Mouse (Mus musculus) midbrain, embryonic 14.5 days (tissue): ENCODE measurements around the gene Dennd1a. TPM values are rescaled to one million over a fixed set of nuclear protein-coding genes. Genes with fewer than 3 reads are reported as not detected.
"Not testable (repeated sequence)": the region's sequence is repeated elsewhere in the genome, so short reads cannot be mapped to it uniquely, and the experiment has no call there.

Experiments used
- ATAC-seq: fragments of 200-750 bp; cut with Nextera tagmentation; 2 replicates; pipeline ENCODE4 v1.8.0; 2017; ENCODE audit warnings: moderate number of reproducible peaks, moderate library complexity; ENCODE audit not compliant: low FRiP score, low TSS enrichment
- DNase-seq: peaks from one replicate; pipeline ENCODE4 v3.0.0-alpha.2; 2015
- H3K27ac ChIP-seq: fragments of 300-500 bp; sonication (generic); replicated peaks from 2 replicates; pipeline ENCODE4 v1.5.1; 2014; ENCODE audit warnings: mild to moderate bottlenecking, low read depth, low read length, moderate library complexity
- H3K27me3 ChIP-seq: fragments of 300-500 bp; sonication (generic); 2 replicates; pipeline ENCODE4 v1.6.1; 2014; ENCODE audit warnings: low read length, control low read depth, mixed read lengths; ENCODE audit not compliant: control insufficient read depth, insufficient read depth
- H3K36me3 ChIP-seq: fragments of 300-500 bp; sonication (generic); 2 replicates; pipeline ENCODE4 v1.6.1; 2014; ENCODE audit warnings: low read length, control low read depth; ENCODE audit not compliant: control insufficient read depth, insufficient read depth
- H3K4me1 ChIP-seq: fragments of 300-500 bp; sonication (generic); 2 replicates; pipeline ENCODE4 v1.6.1; 2014; ENCODE audit warnings: mild to moderate bottlenecking, antibody characterized with exemption, low read length, control low read depth; ENCODE audit not compliant: control insufficient read depth, insufficient read depth
- H3K4me2 ChIP-seq: fragments of 300-500 bp; sonication (generic); 2 replicates; pipeline ENCODE4 v1.6.1; 2014; ENCODE audit warnings: mild to moderate bottlenecking, low read length, moderate library complexity
- H3K4me3 ChIP-seq: fragments of 300-500 bp; sonication (generic); replicated peaks from 2 replicates; pipeline ENCODE4 v1.5.1; 2014; ENCODE audit warnings: low read depth, low read length
- H3K9ac ChIP-seq: fragments of 300-500 bp; sonication (generic); replicated peaks from 2 replicates; pipeline ENCODE4 v1.6.1; 2014; ENCODE audit warnings: mild to moderate bottlenecking, low read length, moderate library complexity
- H3K9me3 ChIP-seq: fragments of 300-500 bp; sonication (generic); 2 replicates; pipeline ENCODE4 v1.6.1; 2016; ENCODE audit warnings: low read length, control low read depth, mixed read lengths; ENCODE audit not compliant: control insufficient read depth
- WGBS: fragments of 180-500 bp; shearing (Covaris S2); extraction: QIAGEN DNeasy Blood & Tissue Kit; methylation state at CpG from one replicate; pipeline ENCODE4 v1.1.7; 2014; 5-methylcytosine and 5-hydroxymethylcytosine counted together
- polyA plus RNA-seq: library from polyadenylated mRNA; unstranded; fragments of >200 nt; fragmentation: Nextera tagmentation; extraction: Ambion mirVana; gene quantifications from 2 replicates; pipeline ENCODE4 v1.2.1, GENCODE M21; 2014

The Dennd1a gene
- polyA plus RNA-seq, 1 experiment from 2014 or later: 16.6 TPM

DNA sequence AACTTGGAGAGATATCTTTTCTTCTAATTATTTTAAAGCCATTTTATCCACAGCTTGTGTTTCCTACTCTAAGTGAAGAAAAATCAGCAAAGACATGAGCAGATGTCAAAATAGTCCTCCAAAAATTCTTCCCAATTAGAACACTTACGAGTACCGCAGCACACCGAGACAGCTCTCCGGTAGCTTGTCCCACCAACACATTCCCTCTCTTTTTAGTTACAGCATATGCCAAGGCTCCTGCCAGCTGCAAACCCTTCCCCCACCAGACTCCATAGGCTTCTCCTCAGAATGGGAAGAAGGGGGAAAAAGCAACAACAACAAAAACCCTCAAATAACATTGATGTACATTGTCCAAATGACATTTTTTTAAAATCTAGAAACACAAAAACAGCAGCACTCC is 322.7 kb downstream of the Dennd1a start:
- DNase-seq: no peak
- WGBS: 89% methylated on average over 4 of the region's 4 CpGs
- H3K27ac ChIP-seq: no peak overlapping the region
- H3K9ac ChIP-seq: no peak overlapping the region
- no peaks in the 10 kb centered on the region for H3K27me3 ChIP-seq
- H3K9me3 ChIP-seq: no peaks in the 10 kb centered on the region
- no peak overlapping the region for H3K4me3 ChIP-seq
- 0 out of 2 replicates have a peak, but pooled peaks cover 4% of the 10 kb centered on the region for H3K4me1 ChIP-seq
- ATAC-seq: no peak
- no peak overlapping the region for H3K4me2 ChIP-seq
- peaks cover 4% of the 10 kb centered on the region; the same call in 1 of the 2 replicates for H3K36me3 ChIP-seq

DNA sequence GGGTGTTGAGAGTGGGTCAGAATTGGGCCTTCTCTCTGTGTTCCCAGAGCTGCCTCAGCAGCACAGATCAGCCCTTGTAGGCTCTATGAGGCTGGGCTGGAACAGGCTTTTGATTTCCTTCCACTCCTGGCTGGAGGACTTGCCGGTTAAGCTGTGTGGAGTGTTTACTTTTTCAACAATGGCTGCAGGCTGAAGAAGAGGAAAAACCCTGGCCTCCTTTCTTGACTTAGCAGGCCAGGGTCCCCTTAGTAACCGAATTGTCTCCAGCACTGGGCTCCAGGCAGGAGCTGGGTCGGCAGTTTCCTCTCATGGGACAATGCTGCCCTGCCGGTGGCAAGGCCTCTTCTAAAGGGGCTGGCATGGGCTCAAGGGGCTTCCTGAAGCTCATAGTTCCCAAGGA is 323.8 kb downstream of the Dennd1a start:
- Histone ChIP-seq H3K27me3 (no peaks in the 10 kb centered on the region), H3K4me1 (0 out of 2 replicates have a peak, but pooled peaks cover 4% of the 10 kb centered on the region), H3K27ac (no peak overlapping the region), H3K9ac (no peak overlapping the region), H3K9me3 (no peaks in the 10 kb centered on the region), H3K36me3 (peaks cover 4% of the 10 kb centered on the region; the same call in 1 of the 2 replicates), H3K4me3 (no peak overlapping the region), H3K4me2 (no peak overlapping the region)
- ATAC-seq: no peak
- WGBS: 20% methylated on average over 4 of the region's 4 CpGs
- peak; percentile 34 for DNase-seq

DNA sequence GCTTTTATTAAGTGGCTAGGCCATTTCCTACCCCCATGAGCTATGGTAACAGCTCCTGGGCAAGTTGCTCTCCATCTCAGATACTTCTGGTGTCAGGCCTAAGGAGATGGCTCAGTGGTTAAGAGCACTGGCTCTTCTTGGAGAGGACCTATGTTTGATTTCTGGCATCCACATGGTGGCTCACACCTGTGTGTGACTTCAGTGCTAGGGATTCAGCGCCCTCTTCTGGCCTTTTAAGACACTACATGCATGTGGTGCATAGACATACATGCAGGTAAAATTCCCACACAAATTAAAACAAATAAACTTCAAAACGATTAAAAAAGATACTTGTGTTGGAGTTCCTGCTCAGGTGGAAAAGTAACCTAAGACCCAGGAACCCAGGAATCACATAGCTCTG is 338.8 kb downstream of the Dennd1a start:
- DNase-seq: no peak
- 31% methylated on average over 2 of the region's 2 CpGs for WGBS

DNA sequence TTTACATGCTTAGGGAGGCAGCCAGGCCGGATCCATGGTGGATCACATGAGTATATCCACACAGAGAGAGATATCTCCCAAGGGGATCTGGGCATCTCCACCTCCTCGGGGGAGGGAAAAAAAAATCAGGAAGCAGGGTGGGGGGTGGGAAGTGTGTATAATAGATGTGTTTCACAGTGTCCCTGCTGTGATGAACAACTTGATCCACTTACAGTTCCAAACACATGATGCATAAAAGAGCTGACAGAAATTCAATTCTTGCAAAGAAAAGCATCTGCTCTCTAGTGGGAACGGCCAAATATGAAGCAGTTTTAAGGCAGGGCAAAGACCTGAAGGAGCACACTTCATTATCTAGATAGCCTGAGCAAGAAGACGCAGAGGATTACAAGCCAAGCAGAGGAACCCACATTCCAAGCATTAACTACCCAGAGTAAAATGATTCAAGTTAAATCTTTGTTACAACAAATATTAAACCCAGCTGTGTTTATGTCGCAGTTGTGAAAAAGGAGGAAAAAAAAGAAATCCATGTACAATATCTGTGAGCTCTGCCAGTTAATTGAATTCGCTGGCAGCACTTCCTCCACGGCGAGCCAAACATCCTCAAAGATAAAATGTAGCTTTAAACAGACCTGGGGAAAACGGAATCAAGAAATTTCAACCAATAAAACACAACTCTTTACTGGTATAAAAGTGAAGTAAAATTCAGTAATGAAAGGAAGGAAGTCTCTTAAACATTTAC is 341.4 kb downstream of the Dennd1a start:
- Histone ChIP-seq H3K27me3 (no peaks in the 10 kb centered on the region), H3K4me2 (no peak overlapping the region), H3K27ac (0 out of 2 replicates have a peak overlapping the region, but pooled peaks have one; percentile 5), H3K36me3 (no peaks in the 10 kb centered on the region), H3K4me3 (no peak overlapping the region), H3K4me1 (peaks cover 10% of the 10 kb centered on the region), H3K9ac (no peak overlapping the region), H3K9me3 (no peaks in the 10 kb centered on the region)
- DNase-seq: no peak
- ATAC-seq: no peak
- 45% methylated on average over 9 of the region's 9 CpGs for WGBS

More for the DNA sequence above, 338.8 kb downstream of the Dennd1a start:
- Histone ChIP-seq H3K4me2 (no peak overlapping the region), H3K4me3 (no peak overlapping the region), H3K27me3 (no peaks in the 10 kb centered on the region), H3K36me3 (no peaks in the 10 kb centered on the region; the same call in 1 of the 2 replicates), H3K9ac (no peak overlapping the region), H3K9me3 (no peaks in the 10 kb centered on the region), H3K27ac (no peak overlapping the region), H3K4me1 (peaks cover 10% of the 10 kb centered on the region)
- no peak for ATAC-seq

DNA sequence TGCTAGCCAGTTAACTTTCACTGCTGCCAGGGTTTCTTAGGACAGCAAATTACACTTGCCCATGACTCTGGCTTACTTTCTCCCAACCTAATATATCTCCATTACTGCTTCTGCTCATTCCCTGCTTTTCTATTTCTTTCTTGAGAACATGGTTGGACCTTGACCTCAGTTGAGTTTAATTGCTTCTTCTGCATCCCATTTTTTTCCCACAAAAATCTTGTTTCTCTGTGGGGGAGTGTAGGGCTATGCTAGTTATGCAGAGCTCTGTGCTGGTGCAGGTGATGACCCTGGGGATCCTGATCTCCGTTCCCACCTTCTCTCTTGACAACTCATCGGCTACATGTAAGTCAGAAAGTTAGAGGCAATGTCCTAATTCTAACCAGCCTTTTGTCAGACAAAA is 344.3 kb downstream of the Dennd1a start:
- ATAC-seq (no peak), DNase-seq (no peak)
- no peak overlapping the region for H3K27ac ChIP-seq
- WGBS: 81% methylated on average over 2 of the region's 2 CpGs
- H3K4me2 ChIP-seq: no peak overlapping the region
- H3K9ac ChIP-seq: no peak overlapping the region
- H3K36me3 ChIP-seq: no peaks in the 10 kb centered on the region
- no peaks in the 10 kb centered on the region for H3K9me3 ChIP-seq
- peaks cover 10% of the 10 kb centered on the region for H3K4me1 ChIP-seq
- no peaks in the 10 kb centered on the region for H3K27me3 ChIP-seq
- no peak overlapping the region for H3K4me3 ChIP-seq

DNA sequence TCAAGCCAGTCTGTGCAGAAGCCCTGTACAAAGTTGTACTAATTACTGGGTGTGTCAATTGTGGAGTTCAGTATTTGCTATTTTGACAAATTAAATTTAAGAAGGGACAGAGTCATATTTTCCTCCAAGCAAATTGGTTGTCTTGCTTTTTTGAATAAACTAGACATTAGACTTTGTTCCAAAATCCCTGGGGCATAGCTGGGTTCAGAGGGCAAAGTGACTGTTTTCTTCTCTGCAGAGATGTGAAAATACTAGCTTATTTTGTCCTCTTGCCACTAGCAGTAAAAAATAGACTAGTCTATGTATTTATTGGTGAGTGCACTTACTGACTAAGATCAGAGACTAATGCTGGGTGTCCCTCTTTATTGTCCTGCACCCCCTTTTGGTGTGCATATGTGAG is 345.4 kb downstream of the Dennd1a start:
- Histone ChIP-seq H3K4me2 (no peak overlapping the region), H3K9ac (no peak overlapping the region), H3K27me3 (no peaks in the 10 kb centered on the region), H3K4me3 (no peak overlapping the region), H3K9me3 (no peaks in the 10 kb centered on the region), H3K4me1 (peaks cover 10% of the 10 kb centered on the region), H3K36me3 (no peaks in the 10 kb centered on the region), H3K27ac (no peak overlapping the region)
- ATAC-seq (no peak), DNase-seq (no peak)

DNA sequence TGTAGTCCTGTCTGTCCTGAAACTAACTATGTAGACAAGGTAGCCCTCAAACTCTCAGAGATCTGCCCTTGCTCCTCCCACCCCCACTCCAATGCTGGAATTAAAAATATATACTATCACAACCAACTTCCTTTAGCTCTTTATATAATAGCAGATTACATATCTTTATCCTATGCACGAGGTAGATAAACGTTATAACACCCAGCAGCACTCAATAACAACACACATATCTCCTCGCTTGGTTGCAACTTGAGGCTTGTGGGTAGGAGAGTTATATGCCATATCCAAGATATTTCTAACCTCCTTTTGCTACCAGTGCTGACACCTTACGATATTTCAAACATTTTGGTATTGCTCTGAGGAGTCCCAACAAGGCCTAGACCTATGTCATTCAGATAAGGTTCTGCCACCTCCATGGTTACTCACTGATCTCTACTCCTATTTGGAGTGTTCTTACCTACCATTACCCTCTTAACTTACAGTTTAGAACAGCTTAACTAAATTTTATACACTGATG is 346.3 kb downstream of the Dennd1a start:
- Histone ChIP-seq H3K27me3 (no peaks in the 10 kb centered on the region), H3K4me2 (no peak overlapping the region), H3K4me1 (peaks cover 5% of the 10 kb centered on the region; the same call in 1 of the 2 replicates), H3K9ac (no peak overlapping the region), H3K4me3 (no peak overlapping the region), H3K9me3 (no peaks in the 10 kb centered on the region), H3K27ac (no peak overlapping the region), H3K36me3 (no peaks in the 10 kb centered on the region)
- ATAC-seq (no peak), DNase-seq (no peak)
- 90% methylated on average over 4 of the region's 4 CpGs for WGBS

DNA sequence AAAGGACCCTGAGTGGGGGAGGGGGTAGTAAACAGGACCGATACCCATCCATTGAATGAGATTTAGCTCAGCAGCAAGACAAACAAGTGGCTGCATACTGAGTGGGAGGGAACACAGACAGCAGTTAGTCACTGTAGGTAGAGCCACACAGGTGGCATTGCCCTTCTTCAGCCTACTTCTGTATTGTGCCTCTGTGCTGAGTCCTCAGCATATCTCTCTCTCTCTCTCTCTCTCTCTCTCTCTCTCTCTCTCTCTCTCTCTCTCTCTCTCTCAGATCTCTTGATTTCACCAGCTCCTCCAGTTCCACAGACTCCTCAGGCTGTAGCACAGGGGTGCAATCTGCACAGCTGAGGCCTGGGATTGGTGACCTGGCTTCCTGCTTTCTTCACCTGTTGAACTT is 347.2 kb downstream of the Dennd1a start:
- no peaks in the 10 kb centered on the region for H3K36me3 ChIP-seq
- H3K4me1 ChIP-seq: no peaks in the 10 kb centered on the region
- no peaks in the 10 kb centered on the region for H3K9me3 ChIP-seq
- no peak overlapping the region for H3K4me3 ChIP-seq
- H3K4me2 ChIP-seq: no peak overlapping the region
- no peak for ATAC-seq
- whole genome bisulfite sequencing: 11% methylated on average over 1 of the region's 1 CpGs
- H3K27me3 ChIP-seq: no peaks in the 10 kb centered on the region
- no peak overlapping the region for H3K9ac ChIP-seq
- no peak for DNase-seq
- H3K27ac ChIP-seq: no peak overlapping the region

DNA sequence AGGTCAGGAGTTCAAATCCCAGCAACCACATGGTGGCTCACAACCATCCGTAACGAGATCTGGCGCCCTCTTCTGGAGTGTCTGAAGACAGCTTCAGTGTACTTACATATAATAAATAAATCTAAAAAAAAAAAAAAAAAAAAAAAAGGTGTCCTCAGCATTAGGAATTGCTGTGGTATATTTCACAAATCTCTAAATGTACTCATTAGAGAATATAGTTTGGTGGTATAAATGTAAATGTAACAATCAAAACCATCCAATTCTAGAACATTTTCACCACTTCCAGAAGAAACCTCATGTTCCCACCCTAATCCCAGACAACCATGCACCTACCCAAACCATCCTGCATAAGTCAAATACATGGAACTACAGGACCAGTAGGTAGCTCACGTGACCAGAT is 350.3 kb downstream of the Dennd1a start:
- not testable (repeated sequence) for H3K9me3 ChIP-seq, H3K36me3 ChIP-seq, H3K4me1 ChIP-seq, ATAC-seq, H3K27ac ChIP-seq, H3K27me3 ChIP-seq, H3K4me3 ChIP-seq, H3K4me2 ChIP-seq, DNase-seq, H3K9ac ChIP-seq
- 91% methylated on average over 4 of the region's 4 CpGs for WGBS
